Mouse (Mus musculus): ENCODE data around the gene Syn3. TPM values are rescaled to one million over a fixed set of nuclear protein-coding genes. Genes with fewer than 3 reads are reported as not detected.
A peak's percentile ranks its signal among the peaks of the same experiment; 100 is the strongest.
"Not testable (repeated sequence)": the region's sequence is repeated elsewhere in the genome, so short reads cannot be mapped to it uniquely, and the experiment has no call there.

The Syn3 gene
- polyA plus RNA-seq (2014; fragmentation: Nextera tagmentation; extraction: Ambion mirVana): 0.99 and 1.3 TPM in 2 replicates

GRCm38 (mm10) chr10:86498673-86499391, at the start of gene Syn3:
Gene Syn3 (minus strand): TSS chr10:86498896.
- peak; percentile 91 for ATAC-seq (replicated peaks; ENCODE audit: insufficient number of reproducible peaks, low FRiP score, low TSS enrichment)
- no peaks in the 10 kb centered on the region; the same call in 1 of the 2 replicates for H3K9me3 ChIP-seq (replicated peaks; ENCODE audit: control insufficient read depth, low read length)
- no peaks in the 10 kb centered on the region for H3K27me3 ChIP-seq (ENCODE audit: control insufficient read depth, insufficient read depth, low read length)
- peak within 1 kb of the TSS; percentile 92 for H3K4me2 ChIP-seq
- H3K36me3 ChIP-seq (ENCODE audit: control insufficient read depth, insufficient read depth, low read length): no peaks in the 10 kb centered on the region
- H3K4me3 ChIP-seq (ENCODE audit: low read depth, low read length): peak within 1 kb of the TSS; percentile 63
- no peak within 1 kb of the TSS for H3K27ac ChIP-seq (ENCODE audit: low read depth, low read length)
- H3K9ac ChIP-seq (ENCODE audit: low read depth, low read length): peak within 1 kb of the TSS; percentile 80
- peaks cover 7% of the 10 kb centered on the region for H3K4me1 ChIP-seq (ENCODE audit: control insufficient read depth, insufficient read depth, low read length)
- under 1% methylated on average over 21 of the region's 21 CpGs for WGBS (ENCODE audit: insufficient replicate concordance)

- H3K4me2 ChIP-seq; H3K9me3 ChIP-seq (replicated peaks; ENCODE audit: control insufficient read depth, low read length); H3K36me3 ChIP-seq (ENCODE audit: control insufficient read depth, insufficient read depth, low read length); H3K9ac ChIP-seq (ENCODE audit: low read depth, low read length); H3K27me3 ChIP-seq (ENCODE audit: control insufficient read depth, insufficient read depth, low read length); H3K4me1 ChIP-seq (ENCODE audit: control insufficient read depth, insufficient read depth, low read length); H3K27ac ChIP-seq (ENCODE audit: low read depth, low read length); ATAC-seq (replicated peaks; ENCODE audit: insufficient number of reproducible peaks, low FRiP score, low TSS enrichment); H3K4me3 ChIP-seq (ENCODE audit: low read depth, low read length): not testable (repeated sequence)
- WGBS (ENCODE audit: insufficient replicate concordance): 78% methylated on average over 2 of the region's 5 CpGs
Observed at GRCm38 (mm10) chr10:86526357-86526874, 27.7 kb upstream of the Syn3 start.

- H3K9ac ChIP-seq (ENCODE audit: low read depth, low read length): no peak overlapping the region
- 72% methylated on average over 4 of the region's 4 CpGs for WGBS (ENCODE audit: insufficient replicate concordance)
- no peak overlapping the region for H3K27ac ChIP-seq (ENCODE audit: low read depth, low read length)
- no peaks in the 10 kb centered on the region for H3K4me1 ChIP-seq (ENCODE audit: control insufficient read depth, insufficient read depth, low read length)
- no peak overlapping the region for H3K4me3 ChIP-seq (ENCODE audit: low read depth, low read length)
- no peaks in the 10 kb centered on the region for H3K36me3 ChIP-seq (ENCODE audit: control insufficient read depth, insufficient read depth, low read length)
- no peaks in the 10 kb centered on the region for H3K27me3 ChIP-seq (ENCODE audit: control insufficient read depth, insufficient read depth, low read length)
- H3K9me3 ChIP-seq (replicated peaks; ENCODE audit: control insufficient read depth, low read length): no peaks in the 10 kb centered on the region
- no peak for ATAC-seq (replicated peaks; ENCODE audit: insufficient number of reproducible peaks, low FRiP score, low TSS enrichment)
- no peak overlapping the region for H3K4me2 ChIP-seq
Observed at GRCm38 (mm10) chr10:86513801-86514200, 15.1 kb upstream of the Syn3 start.

- Histone ChIP-seq H3K9me3 (replicated peaks; ENCODE audit: control insufficient read depth, low read length) (no peaks in the 10 kb centered on the region), H3K27ac (ENCODE audit: low read depth, low read length) (no peak overlapping the region), H3K4me1 (ENCODE audit: control insufficient read depth, insufficient read depth, low read length) (no peaks in the 10 kb centered on the region), H3K36me3 (ENCODE audit: control insufficient read depth, insufficient read depth, low read length) (no peaks in the 10 kb centered on the region), H3K9ac (ENCODE audit: low read depth, low read length) (no peak overlapping the region), H3K27me3 (ENCODE audit: control insufficient read depth, insufficient read depth, low read length) (no peaks in the 10 kb centered on the region), H3K4me2 (no peak overlapping the region), H3K4me3 (ENCODE audit: low read depth, low read length) (no peak overlapping the region)
- ATAC-seq (replicated peaks; ENCODE audit: insufficient number of reproducible peaks, low FRiP score, low TSS enrichment): no peak
Observed at GRCm38 (mm10) chr10:86510941-86511340, 12.2 kb upstream of the Syn3 start.

- H3K4me3 ChIP-seq (ENCODE audit: low read depth, low read length): no peak overlapping the region
- H3K27ac ChIP-seq (ENCODE audit: low read depth, low read length): no peak overlapping the region
- H3K4me2 ChIP-seq: no peak overlapping the region
- H3K9ac ChIP-seq (ENCODE audit: low read depth, low read length): no peak overlapping the region
- no peaks in the 10 kb centered on the region; the same call in 1 of the 2 replicates for H3K9me3 ChIP-seq (replicated peaks; ENCODE audit: control insufficient read depth, low read length)
- 84% methylated on average over 2 of the region's 2 CpGs for WGBS (ENCODE audit: insufficient replicate concordance)
- H3K36me3 ChIP-seq (ENCODE audit: control insufficient read depth, insufficient read depth, low read length): no peaks in the 10 kb centered on the region
- ATAC-seq (replicated peaks; ENCODE audit: insufficient number of reproducible peaks, low FRiP score, low TSS enrichment): no peak
- H3K4me1 ChIP-seq (ENCODE audit: control insufficient read depth, insufficient read depth, low read length): peaks cover 7% of the 10 kb centered on the region
- no peaks in the 10 kb centered on the region for H3K27me3 ChIP-seq (ENCODE audit: control insufficient read depth, insufficient read depth, low read length)
Observed at GRCm38 (mm10) chr10:86502063-86502462, 3.4 kb upstream of the Syn3 start.

GRCm38 (mm10) chr10:86498051-86498672, 534 bp downstream of the Syn3 start:
- ATAC-seq (replicated peaks; ENCODE audit: insufficient number of reproducible peaks, low FRiP score, low TSS enrichment): peak; percentile 68
- H3K27me3 ChIP-seq (ENCODE audit: control insufficient read depth, insufficient read depth, low read length): no peaks in the 10 kb centered on the region
- H3K4me3 ChIP-seq (ENCODE audit: low read depth, low read length): peak overlapping the region; percentile 63
- peaks cover 7% of the 10 kb centered on the region for H3K4me1 ChIP-seq (ENCODE audit: control insufficient read depth, insufficient read depth, low read length)
- H3K36me3 ChIP-seq (ENCODE audit: control insufficient read depth, insufficient read depth, low read length): no peaks in the 10 kb centered on the region
- no peak overlapping the region for H3K27ac ChIP-seq (ENCODE audit: low read depth, low read length)
- 6% methylated on average over 12 of the region's 12 CpGs for WGBS (ENCODE audit: insufficient replicate concordance)
- H3K9me3 ChIP-seq (replicated peaks; ENCODE audit: control insufficient read depth, low read length): no peaks in the 10 kb centered on the region; the same call in 1 of the 2 replicates
- peak overlapping the region; percentile 92 for H3K4me2 ChIP-seq
- H3K9ac ChIP-seq (ENCODE audit: low read depth, low read length): peak overlapping the region; percentile 80

GRCm38 (mm10) chr10:86495851-86496250, 2.8 kb downstream of the Syn3 start:
- Histone ChIP-seq H3K4me1 (ENCODE audit: control insufficient read depth, insufficient read depth, low read length) (peaks cover 7% of the 10 kb centered on the region), H3K9me3 (replicated peaks; ENCODE audit: control insufficient read depth, low read length) (no peaks in the 10 kb centered on the region), H3K36me3 (ENCODE audit: control insufficient read depth, insufficient read depth, low read length) (no peaks in the 10 kb centered on the region), H3K4me2 (no peak overlapping the region), H3K9ac (ENCODE audit: low read depth, low read length) (no peak overlapping the region), H3K27ac (ENCODE audit: low read depth, low read length) (no peak overlapping the region), H3K4me3 (ENCODE audit: low read depth, low read length) (no peak overlapping the region), H3K27me3 (ENCODE audit: control insufficient read depth, insufficient read depth, low read length) (no peaks in the 10 kb centered on the region)
- 82% methylated on average over 2 of the region's 2 CpGs for WGBS (ENCODE audit: insufficient replicate concordance)
- no peak for ATAC-seq (replicated peaks; ENCODE audit: insufficient number of reproducible peaks, low FRiP score, low TSS enrichment)

- ATAC-seq (replicated peaks; ENCODE audit: insufficient number of reproducible peaks, low FRiP score, low TSS enrichment): no peak
- 73% methylated on average over 5 of the region's 5 CpGs for WGBS (ENCODE audit: insufficient replicate concordance)
Observed at GRCm38 (mm10) chr10:86493140-86493539, 5.6 kb downstream of the Syn3 start.

More at GRCm38 (mm10) chr10:86493140-86493539, 5.6 kb downstream of the Syn3 start:
- Histone ChIP-seq H3K9ac (ENCODE audit: low read depth, low read length) (no peak overlapping the region), H3K27me3 (ENCODE audit: control insufficient read depth, insufficient read depth, low read length) (no peaks in the 10 kb centered on the region), H3K4me2 (no peak overlapping the region), H3K27ac (ENCODE audit: low read depth, low read length) (no peak overlapping the region), H3K9me3 (replicated peaks; ENCODE audit: control insufficient read depth, low read length) (no peaks in the 10 kb centered on the region), H3K4me1 (ENCODE audit: control insufficient read depth, insufficient read depth, low read length) (peaks cover 7% of the 10 kb centered on the region), H3K4me3 (ENCODE audit: low read depth, low read length) (no peak overlapping the region), H3K36me3 (ENCODE audit: control insufficient read depth, insufficient read depth, low read length) (no peaks in the 10 kb centered on the region)

Data from heart, embryonic 11.5 days (tissue).